Mouse (Mus musculus) spleen, adult 12 weeks (tissue): Measurements from ENCODE around the gene Osbpl9.

Experiments
- DNase-seq: peaks from one replicate; pipeline ENCODE4 v3.0.0; 2022; ENCODE audit warnings: low spot score

The Osbpl9 gene

GRCm38 (mm10) chr4:109103145-109103883, 98.8 kb downstream of the Osbpl9 start:
- no peak for DNase-seq

GRCm38 (mm10) chr4:109102574-109102973, 99.5 kb downstream of the Osbpl9 start:
- no peak for DNase-seq

GRCm38 (mm10) chr4:109098861-109099260, 103.2 kb downstream of the Osbpl9 start:
- DNase-seq = no peak

GRCm38 (mm10) chr4:109094269-109094668, 107.8 kb downstream of the Osbpl9 start:
- DNase-seq = no peak

DNA sequence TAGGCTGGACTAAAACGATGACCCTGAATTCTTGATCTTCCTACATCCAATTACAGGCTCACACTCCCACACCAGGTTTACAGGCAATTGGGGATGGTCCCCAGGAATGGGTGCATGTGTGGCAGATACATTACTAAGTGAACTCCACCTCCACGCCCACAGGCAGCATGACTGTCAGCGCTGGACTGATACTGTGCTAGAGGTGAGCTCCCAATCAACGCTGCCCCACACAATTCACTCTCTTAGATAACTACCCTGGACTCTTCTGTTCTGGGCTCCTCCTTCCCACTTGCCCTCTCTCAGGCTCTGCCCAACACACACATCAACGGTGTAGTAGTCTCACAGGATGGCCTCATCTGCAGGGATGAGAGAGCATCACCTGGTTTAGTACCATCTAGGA, 109.7 kb downstream of the Osbpl9 start:
- no peak for DNase-seq

DNA sequence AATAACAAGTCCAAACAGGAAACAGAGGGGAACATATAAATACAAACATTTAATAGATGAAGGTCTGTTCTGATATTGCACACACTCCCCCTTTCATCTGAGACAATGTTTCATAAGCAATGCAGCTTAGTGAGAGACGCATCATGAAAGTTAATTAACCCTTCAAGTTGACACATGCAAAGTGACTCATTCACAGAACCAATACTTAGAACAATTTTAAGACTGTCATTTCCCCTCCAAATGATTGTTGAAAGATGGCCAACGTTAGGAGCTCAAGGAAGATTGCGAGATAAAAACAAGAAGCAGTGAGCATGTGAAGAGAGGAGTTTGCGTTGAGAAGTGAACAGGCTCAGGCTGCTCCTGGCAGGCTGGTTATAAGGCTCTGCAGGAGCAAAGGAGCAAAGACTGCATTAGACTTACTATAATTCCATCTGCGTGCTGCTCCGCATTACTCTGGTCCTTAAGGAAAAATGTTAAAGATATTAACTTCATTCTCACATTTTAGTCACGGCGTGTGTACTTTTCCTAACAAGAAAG, 110.8 kb downstream of the Osbpl9 start:
- no peak for DNase-seq

DNA sequence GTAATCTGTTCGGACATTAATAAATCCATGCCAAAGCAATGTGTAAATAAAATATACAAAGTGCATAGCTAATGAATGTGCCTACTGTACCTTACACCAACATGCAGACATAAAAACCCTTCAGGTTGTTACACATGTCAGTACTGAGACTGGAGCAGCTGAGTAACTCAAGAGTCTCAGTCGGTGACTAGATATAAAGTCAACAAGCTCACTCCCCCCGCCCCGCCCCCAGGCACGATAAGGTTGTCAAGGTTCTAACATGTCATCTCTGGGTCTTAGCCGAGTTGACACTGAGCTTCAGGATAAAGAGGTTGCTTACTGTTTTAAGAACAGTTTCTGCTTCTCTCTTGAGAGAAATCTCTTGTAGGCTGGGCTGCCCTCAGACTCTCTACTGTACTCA, 112.1 kb downstream of the Osbpl9 start:
- DNase-seq = no peak

- DNase-seq = no peak
Observed at GRCm38 (mm10) chr4:109089171-109089570, 112.9 kb downstream of the Osbpl9 start.

GRCm38 (mm10) chr4:109080118-109080517, 122.0 kb downstream of the Osbpl9 start:
- DNase-seq = no peak

- no peak for DNase-seq
Observed at GRCm38 (mm10) chr4:109079676-109080075, 122.4 kb downstream of the Osbpl9 start.

GRCm38 (mm10) chr4:109078941-109079340, 123.1 kb downstream of the Osbpl9 start:
- no peak for DNase-seq

- DNase-seq = no peak
Observed at GRCm38 (mm10) chr4:109073296-109073695, 128.8 kb downstream of the Osbpl9 start.

DNA sequence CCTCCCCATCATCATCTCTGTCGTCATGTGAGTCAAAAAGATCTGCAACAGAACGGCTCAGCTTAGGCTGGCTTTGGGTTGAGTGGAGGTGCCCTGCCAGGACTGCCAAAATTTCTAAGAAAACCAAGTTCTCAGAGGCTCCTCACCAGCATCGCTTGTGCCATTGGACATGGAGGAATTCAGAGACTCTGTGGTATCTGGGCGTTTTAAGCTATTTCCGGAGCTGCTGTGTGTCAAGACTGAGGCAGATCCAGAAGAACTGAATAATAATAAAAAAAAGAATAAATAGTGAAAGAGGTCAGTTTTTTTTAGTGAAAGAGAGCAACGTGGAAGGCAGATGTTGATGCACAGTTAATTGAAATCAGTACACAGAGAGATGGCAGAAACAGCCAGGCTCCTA, 129.2 kb downstream of the Osbpl9 start:
- DNase-seq = no peak

GRCm38 (mm10) chr4:109065714-109066113, 136.4 kb downstream of the Osbpl9 start:
- no peak for DNase-seq

GRCm38 (mm10) chr4:109064941-109065340, 137.1 kb downstream of the Osbpl9 start:
- no peak for DNase-seq

- DNase-seq = no peak
Observed at GRCm38 (mm10) chr4:109059255-109059821, 142.7 kb downstream of the Osbpl9 start.

GRCm38 (mm10) chr4:109057640-109058039, 144.4 kb downstream of the Osbpl9 start:
- no peak for DNase-seq

GRCm38 (mm10) chr4:109056351-109056750, 145.7 kb downstream of the Osbpl9 start:
- DNase-seq = no peak

DNA sequence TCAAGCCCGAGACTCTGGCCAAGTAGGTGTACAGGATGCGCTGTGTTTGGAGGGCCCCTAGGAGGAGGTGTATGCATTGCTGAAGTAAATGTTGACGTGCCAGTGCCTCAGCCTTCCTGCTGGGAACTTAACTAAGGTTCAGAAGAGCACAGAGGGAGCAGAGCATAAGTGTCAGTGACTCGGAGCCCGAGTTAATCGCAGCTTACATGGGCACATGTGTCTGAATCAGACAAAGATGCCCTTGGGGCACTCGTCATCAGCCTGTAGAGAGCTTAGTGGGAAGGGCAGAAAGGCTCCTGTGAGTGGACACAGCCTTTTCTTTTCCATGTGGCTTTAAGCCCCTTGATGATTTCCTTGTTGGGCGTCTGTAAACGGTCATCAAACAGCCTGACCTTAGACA, 148.1 kb downstream of the Osbpl9 start:
- DNase-seq = no peak

GRCm38 (mm10) chr4:109052282-109052681, 149.8 kb downstream of the Osbpl9 start:
- DNase-seq = no peak

- DNase-seq = no peak
Observed at GRCm38 (mm10) chr4:109048258-109048657, 153.8 kb downstream of the Osbpl9 start.

- no peak for DNase-seq
Observed at GRCm38 (mm10) chr4:109043756-109044155, 158.3 kb downstream of the Osbpl9 start.

- DNase-seq = no peak
Observed at GRCm38 (mm10) chr4:109043294-109043693, 158.8 kb downstream of the Osbpl9 start.

DNA sequence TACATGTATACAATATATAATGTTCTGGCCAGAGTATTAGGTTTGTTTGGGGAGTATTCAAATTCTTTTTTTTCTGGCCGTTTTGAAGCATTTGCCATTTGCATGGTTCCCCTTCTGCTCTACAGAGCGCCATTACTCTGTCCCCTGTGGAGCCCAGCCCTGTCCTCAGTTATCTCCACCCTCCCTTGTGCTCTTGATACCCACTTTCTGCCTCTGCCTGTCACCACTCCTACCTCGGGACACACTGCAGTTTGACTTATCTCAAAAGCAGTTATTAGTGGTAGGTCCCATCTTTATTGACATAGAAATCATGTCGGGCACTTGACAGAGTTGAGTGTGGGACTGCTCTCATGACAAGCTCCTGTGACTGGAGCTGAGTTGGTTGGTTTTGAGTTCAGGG, 159.3 kb downstream of the Osbpl9 start:
- DNase-seq = no peak
